Mouse (Mus musculus): ENCODE data around the gene Zmym4.

Zmym4 gene

DNA sequence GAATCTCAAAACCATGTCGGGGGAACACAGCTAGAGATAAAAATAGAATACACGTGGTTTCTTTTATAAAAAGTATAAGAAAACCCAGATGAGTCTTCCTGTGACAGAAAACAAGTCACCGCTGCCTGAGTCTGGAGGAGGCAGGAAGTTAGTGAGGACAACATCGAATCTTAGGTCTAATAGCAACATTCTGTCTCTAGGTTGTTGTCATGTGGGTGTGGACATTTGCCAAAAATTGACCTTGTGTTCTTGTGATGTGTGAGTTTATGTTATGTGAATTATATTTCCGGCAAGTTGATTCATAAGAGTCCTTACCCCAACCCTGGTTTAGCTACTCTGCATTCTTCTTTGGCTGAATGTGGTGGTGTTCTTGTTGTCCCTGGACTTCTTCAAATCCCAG is 154.7 kb downstream of the Zmym4 start:
- DNase-seq = no peak
